Mouse (Mus musculus): ENCODE results near the gene Mgrn1. TPM values are rescaled to one million over a fixed set of nuclear protein-coding genes. Genes with fewer than 3 reads are reported as not detected.

Gene Mgrn1
- polyA plus RNA-seq, 1 experiment, result 29.1 TPM

GRCm38 (mm10) chr16:4904878-4905277 is 18.8 kb downstream of the Mgrn1 start:
- H3K27me3 ChIP-seq (replicated peaks), result no peaks in the 10 kb centered on the region
- peak overlapping the region; percentile 40 for H3K4me3 ChIP-seq (replicated peaks)
- H3K36me3 ChIP-seq (replicated peaks; ENCODE audit: low read length), result peaks cover 55% of the 10 kb centered on the region
- H3K9me3 ChIP-seq, result no peaks in the 10 kb centered on the region
- TF ChIP-seq GATA1 (IDR thresholded peaks at IDR 0.05; ENCODE audit: borderline replicate concordance, low read length) (no peak), FLI1 (IDR thresholded peaks at IDR 0.05; ENCODE audit: low read length) (no peak)
- H3K4me1 ChIP-seq, result peaks cover 59% of the 10 kb centered on the region

GRCm38 (mm10) chr16:4905591-4905990 is 19.5 kb downstream of the Mgrn1 start:
- no peaks in the 10 kb centered on the region for H3K27me3 ChIP-seq (replicated peaks)
- no peak overlapping the region for H3K4me3 ChIP-seq (replicated peaks)
- TF ChIP-seq FLI1 (IDR thresholded peaks at IDR 0.05; ENCODE audit: low read length) (no peak), GATA1 (IDR thresholded peaks at IDR 0.05; ENCODE audit: borderline replicate concordance, low read length) (no peak)
- H3K9me3 ChIP-seq, result no peaks in the 10 kb centered on the region
- H3K4me1 ChIP-seq, result peaks cover 59% of the 10 kb centered on the region
- peaks cover 62% of the 10 kb centered on the region for H3K36me3 ChIP-seq (replicated peaks; ENCODE audit: low read length)

GRCm38 (mm10) chr16:4906559-4906958 is 20.5 kb downstream of the Mgrn1 start:
- Histone ChIP-seq H3K36me3 (replicated peaks; ENCODE audit: low read length) (peaks cover 65% of the 10 kb centered on the region), H3K27me3 (replicated peaks) (no peaks in the 10 kb centered on the region), H3K9me3 (no peaks in the 10 kb centered on the region), H3K4me1 (peaks cover 65% of the 10 kb centered on the region), H3K4me3 (replicated peaks) (no peak overlapping the region)
- TF ChIP-seq FLI1 (IDR thresholded peaks at IDR 0.05; ENCODE audit: low read length) (no peak), GATA1 (IDR thresholded peaks at IDR 0.05; ENCODE audit: borderline replicate concordance, low read length) (no peak)

- H3K4me3 ChIP-seq (replicated peaks), result no peak overlapping the region
- TF ChIP-seq GATA1 (IDR thresholded peaks at IDR 0.05; ENCODE audit: borderline replicate concordance, low read length) (no peak), FLI1 (IDR thresholded peaks at IDR 0.05; ENCODE audit: low read length) (no peak)
- no peaks in the 10 kb centered on the region for H3K9me3 ChIP-seq
- peaks cover 70% of the 10 kb centered on the region for H3K4me1 ChIP-seq
- H3K36me3 ChIP-seq (replicated peaks; ENCODE audit: low read length), result peaks cover 74% of the 10 kb centered on the region
- no peaks in the 10 kb centered on the region for H3K27me3 ChIP-seq (replicated peaks)
Observed at GRCm38 (mm10) chr16:4907386-4907785, 21.3 kb downstream of the Mgrn1 start.

- H3K36me3 ChIP-seq (replicated peaks; ENCODE audit: low read length), result peaks cover 76% of the 10 kb centered on the region
- TF ChIP-seq GATA1 (IDR thresholded peaks at IDR 0.05; ENCODE audit: borderline replicate concordance, low read length), result no peak
- TF ChIP-seq FLI1 (IDR thresholded peaks at IDR 0.05; ENCODE audit: low read length), result no peak
- H3K4me1 ChIP-seq, result peaks cover 70% of the 10 kb centered on the region
- H3K9me3 ChIP-seq, result no peaks in the 10 kb centered on the region
- no peak overlapping the region for H3K4me3 ChIP-seq (replicated peaks)
- no peaks in the 10 kb centered on the region for H3K27me3 ChIP-seq (replicated peaks)
Observed at GRCm38 (mm10) chr16:4907972-4908371, 21.9 kb downstream of the Mgrn1 start.

GRCm38 (mm10) chr16:4909745-4910144 is 23.7 kb downstream of the Mgrn1 start:
- Histone ChIP-seq H3K4me3 (replicated peaks) (no peak overlapping the region), H3K36me3 (replicated peaks; ENCODE audit: low read length) (peaks cover 86% of the 10 kb centered on the region), H3K4me1 (peaks cover 69% of the 10 kb centered on the region), H3K27me3 (replicated peaks) (no peaks in the 10 kb centered on the region), H3K9me3 (no peaks in the 10 kb centered on the region)
- TF ChIP-seq GATA1 (IDR thresholded peaks at IDR 0.05; ENCODE audit: borderline replicate concordance, low read length), result no peak
- TF ChIP-seq FLI1 (IDR thresholded peaks at IDR 0.05; ENCODE audit: low read length), result no peak

GRCm38 (mm10) chr16:4910758-4911157 is 24.7 kb downstream of the Mgrn1 start:
- H3K4me3 ChIP-seq (replicated peaks), result no peak overlapping the region
- no peaks in the 10 kb centered on the region for H3K27me3 ChIP-seq (replicated peaks)
- no peaks in the 10 kb centered on the region for H3K9me3 ChIP-seq
- H3K36me3 ChIP-seq (replicated peaks; ENCODE audit: low read length), result peaks cover 88% of the 10 kb centered on the region
- H3K4me1 ChIP-seq, result peaks cover 66% of the 10 kb centered on the region
- no peak for TF ChIP-seq GATA1 (IDR thresholded peaks at IDR 0.05; ENCODE audit: borderline replicate concordance, low read length)
- no peak for TF ChIP-seq FLI1 (IDR thresholded peaks at IDR 0.05; ENCODE audit: low read length)

GRCm38 (mm10) chr16:4912074-4912648 is 26.1 kb downstream of the Mgrn1 start:
- Histone ChIP-seq H3K4me3 (replicated peaks) (no peak overlapping the region), H3K36me3 (replicated peaks; ENCODE audit: low read length) (peaks cover 96% of the 10 kb centered on the region), H3K9me3 (no peaks in the 10 kb centered on the region), H3K4me1 (peaks cover 66% of the 10 kb centered on the region), H3K27me3 (replicated peaks) (no peaks in the 10 kb centered on the region)
- TF ChIP-seq GATA1 (IDR thresholded peaks at IDR 0.05; ENCODE audit: borderline replicate concordance, low read length) (no peak), FLI1 (IDR thresholded peaks at IDR 0.05; ENCODE audit: low read length) (no peak)

- peaks cover 94% of the 10 kb centered on the region for H3K36me3 ChIP-seq (replicated peaks; ENCODE audit: low read length)
- H3K4me1 ChIP-seq, result peaks cover 62% of the 10 kb centered on the region
- H3K27me3 ChIP-seq (replicated peaks), result no peaks in the 10 kb centered on the region
- TF ChIP-seq FLI1 (IDR thresholded peaks at IDR 0.05; ENCODE audit: low read length) (0 out of 2 replicates have a peak, but pooled peaks have one; percentile 13), GATA1 (IDR thresholded peaks at IDR 0.05; ENCODE audit: borderline replicate concordance, low read length) (no peak)
- peak overlapping the region; percentile 80 for H3K4me3 ChIP-seq (replicated peaks)
- H3K9me3 ChIP-seq, result no peaks in the 10 kb centered on the region
Observed at GRCm38 (mm10) chr16:4912907-4913782, 27.1 kb downstream of the Mgrn1 start.
